Mouse (Mus musculus) megakaryocyte, embryonic 14.5 days (primary cell): ENCODE measurements around the gene Prpf3.

ENCODE experiments used
- FLI1 ChIP-seq: IDR thresholded peaks from 2 replicates; pipeline ENCODE4 v1.6.1; 2012; ENCODE audit warnings: low read length, inconsistent platforms, mixed read lengths
- GATA1 ChIP-seq: IDR thresholded peaks from 3 replicates; pipeline ENCODE4 v1.6.1; 2012; ENCODE audit warnings: mixed read lengths, low read length, inconsistent platforms, borderline replicate concordance

- TF ChIP-seq GATA1 (no peak), FLI1 (no peak)
Measured at GRCm38 (mm10) chr3:95882816-95883425, 27.2 kb upstream of the Prpf3 start.
